Mouse (Mus musculus): ENCODE data around the gene Cracr2b. TPM values are rescaled to one million over a fixed set of nuclear protein-coding genes. Genes with fewer than 3 reads are reported as not detected.

Gene Cracr2b
- polyA plus RNA-seq, 1 experiment: 57.1 TPM

DNA sequence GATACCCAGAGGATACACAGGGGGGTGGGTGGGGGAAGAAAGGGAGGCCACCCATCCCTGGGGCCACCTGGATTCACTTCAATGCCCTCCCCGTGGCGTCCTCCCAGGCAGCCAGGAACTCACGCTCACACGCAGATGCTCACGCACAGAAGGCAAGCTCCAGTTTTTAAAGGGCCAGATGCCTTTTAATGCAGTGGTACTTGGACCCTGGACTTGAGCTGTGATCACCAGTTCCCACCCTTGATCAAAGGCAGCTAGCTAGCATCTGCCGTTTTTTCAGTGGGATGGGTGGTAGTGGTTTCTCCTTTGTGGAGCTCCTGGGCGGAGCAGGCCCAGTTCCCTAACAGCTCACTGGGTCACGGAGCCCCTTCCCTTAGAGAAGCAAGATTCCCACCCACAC is 26.4 kb upstream of the Cracr2b start:
- H3K36me3 ChIP-seq (ENCODE audit: control insufficient read depth, insufficient read depth, low read length): peaks cover 38% of the 10 kb centered on the region
- peak overlapping the region; percentile 50 for H3K27ac ChIP-seq (ENCODE audit: insufficient read depth, low read depth, low read length)
- WGBS: 23% methylated on average over 8 of the region's 8 CpGs

GRCm38 (mm10) chr7:141435129-141435855 is 25.6 kb upstream of the Cracr2b start:
- Histone ChIP-seq H3K27me3 (ENCODE audit: control insufficient read depth, insufficient read depth, low read length) (no peaks in the 10 kb centered on the region), H3K4me3 (ENCODE audit: low read depth, low read length) (peak overlapping the region; percentile 74), H3K4me1 (ENCODE audit: control insufficient read depth, insufficient read depth, insufficient read length, low read length) (peaks cover 26% of the 10 kb centered on the region), H3K27ac (ENCODE audit: insufficient read depth, low read depth, low read length) (peak overlapping the region; percentile 96), H3K36me3 (ENCODE audit: control insufficient read depth, insufficient read depth, low read length) (peaks cover 36% of the 10 kb centered on the region)
- 3% methylated on average over 17 of the region's 17 CpGs for WGBS
- TF ChIP-seq CTCF (IDR thresholded peaks at IDR 0.05; ENCODE audit: extremely low read depth, insufficient read length, insufficient replicate concordance, low read depth, low read length) (no peak), POLR2A (IDR thresholded peaks at IDR 0.05; ENCODE audit: low read depth, low read length) (peak; percentile 92)

More for the DNA sequence above, 26.4 kb upstream of the Cracr2b start:
- peaks cover 28% of the 10 kb centered on the region for H3K4me1 ChIP-seq (ENCODE audit: control insufficient read depth, insufficient read depth, insufficient read length, low read length)
- no peaks in the 10 kb centered on the region for H3K27me3 ChIP-seq (ENCODE audit: control insufficient read depth, insufficient read depth, low read length)
- peak overlapping the region; percentile 74 for H3K4me3 ChIP-seq (ENCODE audit: low read depth, low read length)
- TF ChIP-seq CTCF (IDR thresholded peaks at IDR 0.05; ENCODE audit: extremely low read depth, insufficient read length, insufficient replicate concordance, low read depth, low read length): no peak
- TF ChIP-seq POLR2A (IDR thresholded peaks at IDR 0.05; ENCODE audit: low read depth, low read length): no peak

DNA sequence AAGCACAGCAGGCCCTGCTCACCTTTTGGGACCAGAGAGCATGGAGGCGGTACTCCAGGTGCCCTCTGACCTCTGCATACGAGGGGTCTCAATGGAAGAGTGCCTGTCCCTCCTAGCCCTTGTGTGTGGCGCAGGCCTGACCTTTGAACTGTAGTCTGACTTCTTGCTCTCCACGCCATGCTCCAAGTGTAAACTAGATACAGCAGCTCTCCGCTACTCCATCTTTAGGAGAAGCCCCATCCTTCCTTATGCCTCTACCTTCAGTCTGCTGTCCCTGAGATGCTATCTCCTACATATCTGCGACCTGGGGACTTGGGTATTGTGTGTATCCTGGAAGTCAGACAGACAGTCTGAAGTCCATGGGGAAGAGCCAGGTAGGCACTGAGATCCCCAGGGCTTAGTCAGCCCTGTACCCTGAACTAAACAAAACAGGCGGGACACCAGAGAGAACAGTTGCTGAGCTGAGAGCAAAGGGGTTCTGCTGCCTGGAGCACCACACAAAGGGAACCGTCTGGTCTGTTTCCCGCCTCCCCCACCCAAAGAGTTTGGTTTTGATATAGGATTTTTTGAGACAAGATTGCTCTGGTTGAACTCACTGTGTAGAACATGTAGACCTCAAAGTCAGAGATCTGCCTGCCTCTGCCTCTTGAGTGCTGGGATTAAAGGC is 24.9 kb upstream of the Cracr2b start:
- H3K4me1 ChIP-seq (ENCODE audit: control insufficient read depth, insufficient read depth, insufficient read length, low read length): peaks cover 31% of the 10 kb centered on the region
- no peak for TF ChIP-seq CTCF (IDR thresholded peaks at IDR 0.05; ENCODE audit: extremely low read depth, insufficient read length, insufficient replicate concordance, low read depth, low read length)
- peak; percentile 77; the same call in 1 of the 2 replicates for TF ChIP-seq POLR2A (IDR thresholded peaks at IDR 0.05; ENCODE audit: low read depth, low read length)
- 50% methylated on average over 9 of the region's 9 CpGs for WGBS
- peak overlapping the region; percentile 76 for H3K4me3 ChIP-seq (ENCODE audit: low read depth, low read length)
- H3K27me3 ChIP-seq (ENCODE audit: control insufficient read depth, insufficient read depth, low read length): no peaks in the 10 kb centered on the region
- peaks cover 30% of the 10 kb centered on the region for H3K36me3 ChIP-seq (ENCODE audit: control insufficient read depth, insufficient read depth, low read length)
- H3K27ac ChIP-seq (ENCODE audit: insufficient read depth, low read depth, low read length): peak overlapping the region; percentile 96

GRCm38 (mm10) chr7:141436523-141436892 is 24.4 kb upstream of the Cracr2b start:
- peak overlapping the region; percentile 96 for H3K27ac ChIP-seq (ENCODE audit: insufficient read depth, low read depth, low read length)
- no peaks in the 10 kb centered on the region for H3K27me3 ChIP-seq (ENCODE audit: control insufficient read depth, insufficient read depth, low read length)
- 34% methylated on average over 2 of the region's 2 CpGs for WGBS
- peaks cover 25% of the 10 kb centered on the region for H3K36me3 ChIP-seq (ENCODE audit: control insufficient read depth, insufficient read depth, low read length)
- peak overlapping the region; percentile 76 for H3K4me3 ChIP-seq (ENCODE audit: low read depth, low read length)
- H3K4me1 ChIP-seq (ENCODE audit: control insufficient read depth, insufficient read depth, insufficient read length, low read length): peaks cover 31% of the 10 kb centered on the region
- TF ChIP-seq POLR2A (IDR thresholded peaks at IDR 0.05; ENCODE audit: low read depth, low read length) (no peak), CTCF (IDR thresholded peaks at IDR 0.05; ENCODE audit: extremely low read depth, insufficient read length, insufficient replicate concordance, low read depth, low read length) (no peak)

DNA sequence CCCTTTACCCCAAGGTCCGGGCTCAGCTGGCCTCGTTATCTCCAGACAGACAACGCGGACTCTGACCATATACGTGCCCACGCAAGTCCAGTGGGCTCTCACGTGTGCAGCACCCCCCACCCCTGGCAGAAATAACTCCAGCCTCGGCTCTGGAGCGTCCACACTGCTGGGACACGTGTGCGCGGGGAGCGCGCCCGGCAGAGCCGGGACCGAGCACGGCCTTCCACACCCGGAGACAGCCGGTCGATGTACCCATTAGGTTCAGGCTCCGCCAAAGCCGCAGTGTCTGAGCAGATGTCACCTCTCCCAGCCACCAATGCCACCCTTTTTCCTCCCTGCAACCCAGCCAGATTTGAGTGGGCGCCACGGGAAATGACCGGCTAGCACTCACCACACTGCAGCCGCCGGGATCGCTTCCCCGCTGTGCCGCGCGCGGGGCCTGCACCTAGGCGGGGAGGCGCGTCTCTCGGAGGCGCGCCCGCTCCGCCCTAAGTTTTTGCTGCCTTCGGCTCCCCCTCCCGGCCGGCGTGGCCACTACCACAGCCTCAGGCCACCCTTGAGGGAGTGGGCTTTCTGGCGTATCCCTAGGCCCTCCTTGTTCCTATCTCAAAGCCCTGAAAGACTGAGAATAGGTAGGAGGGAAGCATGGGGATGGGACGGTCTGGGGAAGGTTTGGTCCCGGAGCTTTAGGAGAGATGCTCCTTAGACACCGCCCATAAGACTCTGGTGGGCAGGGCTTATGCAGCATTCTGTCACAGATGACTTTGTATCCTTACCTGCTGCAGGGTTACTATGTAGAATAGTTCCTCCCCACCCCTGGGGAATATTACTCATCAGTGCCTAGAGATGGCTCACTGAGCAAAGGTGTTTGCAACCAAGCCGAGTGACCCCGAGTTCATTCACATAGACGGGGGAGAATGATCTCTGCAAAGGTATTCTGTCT is 23.4 kb upstream of the Cracr2b start, which contains the start of gene Slc25a22:
Gene Slc25a22 (minus strand): TSS at position 715 of the 943 bp plus-strand sequence.
- peak within 1 kb of the TSS; percentile 96 for H3K27ac ChIP-seq (ENCODE audit: insufficient read depth, low read depth, low read length)
- H3K4me3 ChIP-seq (ENCODE audit: low read depth, low read length): peak within 1 kb of the TSS; percentile 76
- peaks cover 15% of the 10 kb centered on the region for H3K36me3 ChIP-seq (ENCODE audit: control insufficient read depth, insufficient read depth, low read length)
- peaks cover 31% of the 10 kb centered on the region for H3K4me1 ChIP-seq (ENCODE audit: control insufficient read depth, insufficient read depth, insufficient read length, low read length)
- no peaks in the 10 kb centered on the region for H3K27me3 ChIP-seq (ENCODE audit: control insufficient read depth, insufficient read depth, low read length)
- WGBS: 7% methylated on average over 53 of the region's 53 CpGs
- peak; percentile 76 for TF ChIP-seq CTCF (IDR thresholded peaks at IDR 0.05; ENCODE audit: extremely low read depth, insufficient read length, insufficient replicate concordance, low read depth, low read length)
- peak; percentile 44 for TF ChIP-seq POLR2A (IDR thresholded peaks at IDR 0.05; ENCODE audit: low read depth, low read length)

GRCm38 (mm10) chr7:141438201-141438968 is 22.5 kb upstream of the Cracr2b start:
- no peak for TF ChIP-seq CTCF (IDR thresholded peaks at IDR 0.05; ENCODE audit: extremely low read depth, insufficient read length, insufficient replicate concordance, low read depth, low read length)
- 89% methylated on average over 12 of the region's 12 CpGs for WGBS
- peaks cover 7% of the 10 kb centered on the region for H3K36me3 ChIP-seq (ENCODE audit: control insufficient read depth, insufficient read depth, low read length)
- no peak overlapping the region for H3K4me3 ChIP-seq (ENCODE audit: low read depth, low read length)
- peaks cover 38% of the 10 kb centered on the region for H3K4me1 ChIP-seq (ENCODE audit: control insufficient read depth, insufficient read depth, insufficient read length, low read length)
- H3K27ac ChIP-seq (ENCODE audit: insufficient read depth, low read depth, low read length): peak overlapping the region; percentile 20; the same call in 1 of the 2 replicates
- H3K27me3 ChIP-seq (ENCODE audit: control insufficient read depth, insufficient read depth, low read length): no peaks in the 10 kb centered on the region

Measured in small intestine, adult 2 months (tissue).